Comparison of ENCODE assay signal across 24 mouse cellular contexts in genomic region chr6:90812584-90812983, GRCm38 (mm10).
DNase-seq lines count a peak whose midpoint lies in the region; ATAC-seq and TF ChIP-seq lines count a peak whose summit lies in the region.
"Had no signal": no experiment of that assay in that cellular context is flagged by ENCODE, and none has a peak within 500 bp of the region (broad histone marks: within the 10 kb centered on the region; RNA-seq: fewer than 3 reads in every experiment).

No protein-coding gene starts in this region.

- no peak overlapping the region for H3K9ac ChIP-seq in hindbrain, postnatal 0 days (replicated peaks; ENCODE audit: low read length)
- no peak overlapping the region for H3K9ac ChIP-seq in hindbrain, embryonic 11.5 days (ENCODE audit: low read depth, low read length)
- H3K9ac ChIP-seq in neural tube, embryonic 13.5 days = 0 out of 2 replicates have a peak overlapping the region, but pooled peaks have one; percentile 38
- H3K9ac ChIP-seq in neural tube, embryonic 15.5 days (replicated peaks) = no peak overlapping the region
- H3K9ac ChIP-seq: embryonic facial prominence, embryonic 13.5 days; forebrain, embryonic 12.5 days; forebrain, embryonic 15.5 days; hindbrain, embryonic 14.5 days; intestine, embryonic 15.5 days had no signal

- WGBS in hindbrain, postnatal 0 days = 78% methylated on average over 8 of the region's 8 CpGs
- WGBS in hindbrain, embryonic 11.5 days = 90% methylated on average over 8 of the region's 8 CpGs
- WGBS in neural tube, embryonic 13.5 days = 84% methylated on average over 8 of the region's 8 CpGs
- 88% methylated on average over 8 of the region's 8 CpGs for WGBS in neural tube, embryonic 15.5 days

- TF ChIP-seq CTCF in hindbrain, postnatal 0 days (IDR thresholded peaks at IDR 0.05; ENCODE audit: low read depth) = no peak

- H3K4me1 ChIP-seq in hindbrain, postnatal 0 days (ENCODE audit: insufficient read depth, low read length) = peaks cover 28% of the 10 kb centered on the region
- H3K4me1 ChIP-seq in hindbrain, embryonic 11.5 days (replicated peaks; ENCODE audit: control insufficient read depth, insufficient read depth, low read length) = peaks cover 11% of the 10 kb centered on the region
- peaks cover 41% of the 10 kb centered on the region for H3K4me1 ChIP-seq in neural tube, embryonic 13.5 days (replicated peaks)
- peaks cover 39% of the 10 kb centered on the region for H3K4me1 ChIP-seq in neural tube, embryonic 15.5 days

- H3K4me3 ChIP-seq in hindbrain, postnatal 0 days (ENCODE audit: low read length) = no peak overlapping the region
- H3K4me3 ChIP-seq in hindbrain, embryonic 11.5 days (ENCODE audit: low read depth, low read length) = no peak overlapping the region
- H3K4me3 ChIP-seq in neural tube, embryonic 13.5 days = no peak overlapping the region
- H3K4me3 ChIP-seq in neural tube, embryonic 15.5 days (replicated peaks) = no peak overlapping the region
- H3K4me3 ChIP-seq: embryonic facial prominence, embryonic 10.5 days; embryonic facial prominence, embryonic 13.5 days; erythroblast, embryonic 14.5 days; forebrain, embryonic 12.5 days; forebrain, embryonic 15.5 days; gastrocnemius, adult 2 months; intestine, embryonic 15.5 days had no signal

- no peaks in the 10 kb centered on the region for H3K27me3 ChIP-seq in hindbrain, postnatal 0 days (ENCODE audit: insufficient read depth, low read length)
- no peaks in the 10 kb centered on the region for H3K27me3 ChIP-seq in hindbrain, embryonic 11.5 days (ENCODE audit: control insufficient read depth, insufficient read depth, low read length)
- no peaks in the 10 kb centered on the region; the same call in 1 of the 2 replicates for H3K27me3 ChIP-seq in neural tube, embryonic 13.5 days
- H3K27me3 ChIP-seq in neural tube, embryonic 15.5 days (replicated peaks) = no peaks in the 10 kb centered on the region
- H3K27me3 ChIP-seq: forebrain, embryonic 15.5 days; Patski had no signal

- H3K27ac ChIP-seq in hindbrain, postnatal 0 days = peak overlapping the region; percentile 32; the same call in 1 of the 2 replicates
- no peak overlapping the region for H3K27ac ChIP-seq in hindbrain, embryonic 11.5 days (ENCODE audit: low read depth, low read length)
- H3K27ac ChIP-seq in neural tube, embryonic 13.5 days (replicated peaks) = no peak overlapping the region
- no peak overlapping the region for H3K27ac ChIP-seq in neural tube, embryonic 15.5 days (replicated peaks)
- H3K27ac ChIP-seq: embryonic facial prominence, embryonic 10.5 days; embryonic facial prominence, embryonic 13.5 days; forebrain, embryonic 12.5 days; forebrain, embryonic 15.5 days; gastrocnemius, adult 2 months; hindbrain, embryonic 14.5 days; intestine, embryonic 15.5 days had no signal

- H3K9me3 ChIP-seq in hindbrain, postnatal 0 days (ENCODE audit: low read length) = no peaks in the 10 kb centered on the region
- no peaks in the 10 kb centered on the region for H3K9me3 ChIP-seq in hindbrain, embryonic 11.5 days (ENCODE audit: control insufficient read depth, low read length)
- H3K9me3 ChIP-seq in neural tube, embryonic 13.5 days = no peaks in the 10 kb centered on the region
- no peaks in the 10 kb centered on the region for H3K9me3 ChIP-seq in neural tube, embryonic 15.5 days (replicated peaks)
- H3K9me3 ChIP-seq: embryonic facial prominence, embryonic 10.5 days; embryonic facial prominence, embryonic 13.5 days; forebrain, embryonic 12.5 days; forebrain, embryonic 15.5 days; G1E; intestine, embryonic 15.5 days had no signal

- H3K4me2 ChIP-seq in hindbrain, postnatal 0 days (ENCODE audit: low read depth, low read length) = no peak overlapping the region
- no peak overlapping the region for H3K4me2 ChIP-seq in hindbrain, embryonic 11.5 days (replicated peaks; ENCODE audit: low read depth, low read length)
- H3K4me2 ChIP-seq in neural tube, embryonic 13.5 days = no peak overlapping the region
- no peak overlapping the region for H3K4me2 ChIP-seq in neural tube, embryonic 15.5 days
- H3K4me2 ChIP-seq: embryonic facial prominence, embryonic 13.5 days; forebrain, embryonic 12.5 days; forebrain, embryonic 15.5 days; heart, embryonic 11.5 days; hindbrain, embryonic 14.5 days; intestine, embryonic 15.5 days had no signal

- ATAC-seq in hindbrain, postnatal 0 days = no peak
- ATAC-seq in hindbrain, embryonic 11.5 days (ENCODE audit: low FRiP score) = no peak
- ATAC-seq in neural tube, embryonic 13.5 days (ENCODE audit: low read depth) = no peak
- no peak for ATAC-seq in neural tube, embryonic 15.5 days (ENCODE audit: low FRiP score)
- ATAC-seq: forebrain, embryonic 15.5 days; intestine, embryonic 15.5 days; Patski had no signal

- DNase-seq in cerebellum, adult 9-11 months = peak; percentile 30
- DNase-seq in cerebellum, postnatal 36 days = no peak
- no peak for DNase-seq in hindbrain, postnatal 0 days (ENCODE audit: low spot score)
- no peak for DNase-seq in hindbrain, embryonic 11.5 days (ENCODE audit: low spot score)
- DNase-seq: adrenal gland, postnatal 10 days; adrenal gland, postnatal 36 days; B cell, adult 2 months; embryo, embryonic 11 days; gastrocnemius, adult 2 months; gastrocnemius, postnatal 14 days; heart, adult 11 months; kidney, adult 11 months had no signal

- H3K36me3 ChIP-seq in hindbrain, postnatal 0 days (ENCODE audit: insufficient read depth, low read length) = no peaks in the 10 kb centered on the region
- H3K36me3 ChIP-seq in hindbrain, embryonic 11.5 days (ENCODE audit: control insufficient read depth, insufficient read depth, low read length) = no peaks in the 10 kb centered on the region
- H3K36me3 ChIP-seq in neural tube, embryonic 13.5 days = no peaks in the 10 kb centered on the region
- H3K36me3 ChIP-seq in neural tube, embryonic 15.5 days = no peaks in the 10 kb centered on the region
- H3K36me3 ChIP-seq: embryonic facial prominence, embryonic 10.5 days; embryonic facial prominence, embryonic 13.5 days; forebrain, embryonic 12.5 days; forebrain, embryonic 15.5 days; G1E; intestine, embryonic 15.5 days had no signal
